Mouse (Mus musculus) naive thymus-derived CD4-positive, alpha-beta T cell, adult 2 months (primary cell): ENCODE data around the gene Dus2.

ENCODE experiments used
- DNase-seq: peaks from one replicate; pipeline ENCODE4 v3.0.0-alpha.2; 2011; ENCODE audit warnings: low read depth

The Dus2 gene

GRCm38 (mm10) chr8:106076612-106077011, 85.5 kb downstream of the Dus2 start:
- DNase-seq: peak; percentile 70

- no peak for DNase-seq
These were observed 86.4 kb downstream of the Dus2 start for GRCm38 (mm10) chr8:106077452-106078067.

- DNase-seq: no peak
These were observed 111.2 kb downstream of the Dus2 start for GRCm38 (mm10) chr8:106102321-106102720.
